Mouse (Mus musculus) ZHBTc4 (cell line): ENCODE data around the gene Ciapin1.
"Not testable (repeated sequence)": the region's sequence is repeated elsewhere in the genome, so short reads cannot be mapped to it uniquely, and the experiment has no call there.

Experiments used
- DNase-seq: peaks from one replicate; pipeline ENCODE4 v3.0.0-alpha.2; 2011; ENCODE audit warnings: low read depth, low spot score

Gene Ciapin1

DNA sequence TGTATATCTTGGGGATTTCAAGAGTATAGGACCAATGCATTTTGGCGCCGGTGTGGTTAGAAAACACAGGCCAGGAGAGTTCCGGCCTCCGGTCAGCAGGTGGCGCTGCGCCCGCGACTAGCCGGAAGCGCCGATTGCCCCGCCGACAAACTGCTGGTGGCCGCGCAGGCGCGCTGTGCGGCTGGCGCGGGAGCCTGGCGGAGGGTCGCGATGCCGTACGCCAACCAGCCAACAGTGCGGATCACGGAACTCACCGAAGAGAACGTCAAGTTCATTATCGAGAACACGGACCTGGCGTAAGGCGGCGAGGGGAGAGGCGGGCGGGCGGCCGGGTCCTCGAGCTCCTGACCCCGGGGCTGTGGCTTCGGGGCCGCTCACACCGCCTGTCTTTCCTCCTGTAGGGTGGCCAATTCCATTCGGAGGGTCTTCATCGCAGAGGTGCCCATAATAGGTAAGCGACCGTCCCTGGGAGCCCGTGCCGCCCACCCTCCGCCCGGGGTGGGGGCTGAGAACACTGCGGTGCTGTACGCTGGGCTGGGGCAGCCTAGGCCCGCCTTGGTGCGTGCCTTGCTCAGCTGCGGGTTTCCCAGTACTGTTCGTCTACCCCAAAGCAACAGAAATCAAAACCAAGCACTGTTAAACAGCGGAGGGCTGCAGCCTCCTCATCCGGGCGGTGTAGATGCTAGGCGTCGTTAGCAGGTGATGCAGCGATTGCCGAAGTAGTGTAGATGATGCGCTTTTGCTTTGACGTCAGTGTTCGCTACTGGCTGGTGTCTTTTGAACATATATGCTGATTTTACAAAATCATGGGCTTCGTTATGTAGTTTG is 19.4 kb upstream of the Ciapin1 start, which contains the start of gene Polr2c:
TSS of gene Polr2c (plus strand) at position 105 of the 828 bp plus-strand sequence.
- peak; percentile 93 for DNase-seq

DNA sequence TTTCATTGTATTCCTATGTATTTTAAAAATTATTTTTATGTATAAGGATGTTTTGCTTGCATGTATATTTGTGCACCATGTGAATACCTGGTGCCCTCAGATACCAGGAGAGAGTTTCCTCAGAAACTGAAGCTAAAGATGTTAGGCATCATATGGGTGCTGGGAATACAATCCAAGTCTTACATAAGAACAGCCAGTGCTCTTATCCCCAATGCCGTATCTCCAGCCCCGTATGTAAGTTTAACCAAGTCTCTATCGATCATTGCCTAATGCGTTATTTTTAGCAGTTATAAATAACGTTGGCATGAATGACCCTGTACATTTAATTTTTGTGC is 18.8 kb upstream of the Ciapin1 start:
- no peak for DNase-seq

DNA sequence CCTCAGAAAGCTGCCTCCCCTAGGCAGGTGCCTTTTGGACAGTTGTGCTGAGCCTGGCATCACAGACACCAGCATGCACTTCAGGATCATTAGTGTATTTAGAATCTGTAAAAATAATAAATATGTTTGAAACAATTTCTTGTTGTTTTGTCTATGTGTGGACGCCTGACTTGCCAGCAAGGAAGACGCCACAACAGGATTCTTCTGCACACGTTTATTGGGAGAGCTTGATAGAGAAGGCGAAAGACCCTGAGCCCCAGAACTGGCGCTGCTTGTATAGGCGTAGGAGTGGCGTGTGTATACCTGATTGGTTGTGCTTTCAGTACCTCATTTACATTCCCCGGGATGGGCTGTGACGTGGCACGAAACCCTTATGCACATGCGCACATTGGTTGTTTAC is 16.6 kb upstream of the Ciapin1 start:
- not testable (repeated sequence) for DNase-seq

DNA sequence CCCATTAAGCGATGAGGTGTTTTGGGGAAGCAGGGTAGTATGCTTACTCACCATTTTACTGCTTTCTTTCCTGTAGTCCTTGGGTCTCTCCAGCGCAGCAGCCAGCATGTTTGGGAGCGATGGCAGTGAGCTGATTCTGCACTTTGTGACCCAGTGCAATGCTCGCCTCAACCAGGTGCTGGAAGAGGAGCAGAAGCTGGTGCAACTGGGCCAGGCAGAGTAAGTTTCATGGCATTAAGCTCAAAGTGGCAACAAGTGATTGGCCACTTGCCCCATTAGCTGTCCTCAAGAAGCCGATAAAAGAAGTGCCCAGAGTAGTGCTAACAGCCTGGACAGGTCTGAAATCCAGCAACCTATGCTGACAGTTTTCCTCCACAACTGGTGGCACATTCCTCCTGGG is 11.9 kb upstream of the Ciapin1 start:
- no peak for DNase-seq

DNA sequence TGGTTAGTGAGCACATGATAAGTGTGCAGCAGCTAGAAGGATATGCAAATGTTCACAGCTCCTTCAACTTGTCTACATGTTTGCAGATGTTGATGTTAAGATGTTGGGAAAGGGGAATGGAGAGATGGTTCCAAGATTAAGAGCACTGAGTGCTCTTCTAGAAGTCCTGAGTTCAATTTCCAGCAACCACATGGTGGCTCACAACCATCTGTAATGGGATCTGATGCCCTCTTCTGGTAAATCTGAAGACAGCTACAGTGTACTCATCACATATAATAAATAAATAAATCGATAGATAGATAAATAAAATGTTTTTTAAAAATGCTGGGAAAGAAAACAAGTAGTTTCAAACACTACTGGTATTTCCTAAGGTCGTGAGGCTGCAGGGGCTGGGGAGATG is 3.0 kb upstream of the Ciapin1 start:
- DNase-seq = no peak

DNA sequence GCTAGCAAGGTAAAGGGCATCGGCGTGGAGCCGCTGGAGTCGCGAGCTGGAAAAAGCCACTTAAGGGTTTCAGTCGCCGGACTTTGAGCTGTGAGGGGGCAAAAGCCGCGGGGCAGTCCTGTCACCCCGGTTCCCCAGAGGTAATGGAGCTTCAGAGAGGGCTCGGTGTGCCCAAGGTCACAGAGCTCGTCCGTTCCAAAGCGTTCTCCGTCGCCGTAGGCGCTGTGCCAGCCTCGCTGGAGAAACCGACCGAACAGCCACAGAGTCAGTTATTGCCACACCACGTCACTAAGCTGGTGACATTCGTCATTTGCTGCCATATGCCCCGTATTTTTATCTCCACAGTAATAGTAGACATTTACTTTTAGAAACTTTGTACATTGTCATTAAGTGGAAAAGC is 442 bp upstream of the Ciapin1 start:
- no peak for DNase-seq

DNA sequence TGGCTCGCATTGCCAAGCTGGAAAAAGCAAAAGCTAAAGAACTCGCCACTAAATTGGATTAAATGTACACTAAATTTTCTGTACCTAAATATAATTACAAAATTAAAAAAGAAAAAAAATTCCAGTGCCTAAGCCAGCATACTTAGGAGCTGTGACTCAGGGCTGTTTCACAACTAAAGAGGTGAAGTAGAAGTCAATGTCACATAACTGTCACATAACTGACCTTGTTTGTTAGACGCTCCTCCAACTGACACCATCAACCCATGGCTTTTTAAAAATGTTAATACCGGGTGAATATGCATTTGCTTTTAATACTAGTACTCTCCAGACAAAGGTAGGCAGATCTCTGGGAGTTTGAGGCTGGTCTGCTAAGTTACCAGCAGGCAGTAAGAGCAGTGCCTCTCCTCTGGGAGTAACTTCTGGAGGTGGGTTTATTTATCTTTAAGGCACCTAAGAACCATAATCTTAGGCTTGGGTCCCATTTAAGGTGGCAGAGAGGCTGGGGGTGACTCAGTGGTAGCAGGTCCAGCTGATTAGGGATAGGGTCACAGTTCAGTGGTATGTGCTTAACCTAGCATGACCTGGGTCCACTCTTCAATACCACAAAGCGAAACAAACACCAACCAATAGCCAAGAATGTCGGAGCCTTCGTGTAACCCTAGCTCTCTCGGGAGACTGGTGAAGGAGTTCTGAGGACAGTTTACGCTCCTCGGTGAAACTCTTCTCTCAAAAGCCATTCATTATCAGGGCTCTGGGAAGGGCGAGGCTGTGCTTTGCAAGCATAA is 1.5 kb downstream of the Ciapin1 start:
- no peak for DNase-seq

DNA sequence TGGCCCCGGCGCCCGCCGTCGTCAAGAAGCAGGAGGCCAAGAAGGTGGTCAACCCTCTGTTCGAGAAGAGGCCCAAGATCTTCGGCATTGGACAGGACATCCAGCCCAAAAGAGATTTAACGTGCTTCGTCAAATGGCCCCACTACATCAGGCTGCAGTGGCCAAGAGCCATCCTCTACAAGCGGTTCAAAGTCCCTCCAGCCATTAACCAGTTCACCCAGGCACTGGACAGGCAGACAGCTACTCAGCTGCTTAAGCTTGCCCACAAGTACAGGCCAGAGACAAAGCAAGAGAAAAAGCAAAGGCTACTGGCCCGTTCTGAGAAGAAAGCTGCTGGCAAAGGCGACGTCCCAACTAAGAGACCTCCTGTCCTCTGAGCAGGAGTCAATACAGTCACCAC is 2.4 kb downstream of the Ciapin1 start:
- DNase-seq = not testable (repeated sequence)

DNA sequence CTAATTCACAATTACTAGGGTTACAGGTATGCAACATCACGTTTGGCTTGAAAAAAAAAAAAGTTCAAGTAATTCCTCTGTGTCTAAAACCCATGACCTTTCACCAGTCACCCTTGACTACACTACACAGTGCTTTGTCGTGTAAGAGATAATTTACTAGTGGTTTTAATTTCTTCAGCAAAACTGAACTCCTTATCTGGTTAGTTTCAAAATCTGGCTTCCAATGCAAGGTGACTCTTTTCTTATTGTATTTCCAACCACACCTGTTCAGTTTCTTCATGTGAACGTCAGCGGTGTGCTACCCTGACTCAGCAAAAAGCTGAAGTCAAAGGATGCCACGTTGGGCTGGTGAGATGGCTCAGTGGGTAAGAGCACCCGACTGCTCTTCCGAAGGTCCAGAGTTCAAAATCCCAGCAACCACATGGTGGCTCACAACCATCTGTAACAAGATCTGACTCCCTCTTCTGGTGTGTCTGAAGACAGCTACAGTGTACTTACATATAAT is 4.2 kb downstream of the Ciapin1 start:
- not testable (repeated sequence) for DNase-seq

DNA sequence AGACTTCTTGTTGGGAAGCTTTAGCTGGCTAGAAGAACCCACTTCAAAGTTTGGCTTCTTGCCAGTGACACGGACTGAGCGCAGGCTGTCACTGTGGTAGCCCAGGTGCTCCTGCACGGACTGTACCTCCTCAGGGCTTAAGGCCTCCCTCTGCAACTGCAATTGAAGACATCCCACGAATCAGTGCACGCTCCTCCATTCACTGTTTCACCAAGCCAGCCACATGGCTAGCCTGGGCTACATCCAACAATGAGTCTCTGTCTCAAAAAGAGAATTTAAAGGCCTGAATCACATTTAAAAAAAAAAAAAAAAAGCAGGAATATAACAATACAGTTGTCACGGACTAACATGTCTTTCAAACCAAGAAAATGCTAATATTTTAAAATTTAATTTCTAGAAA is 9.9 kb downstream of the Ciapin1 start:
- DNase-seq = no peak

DNA sequence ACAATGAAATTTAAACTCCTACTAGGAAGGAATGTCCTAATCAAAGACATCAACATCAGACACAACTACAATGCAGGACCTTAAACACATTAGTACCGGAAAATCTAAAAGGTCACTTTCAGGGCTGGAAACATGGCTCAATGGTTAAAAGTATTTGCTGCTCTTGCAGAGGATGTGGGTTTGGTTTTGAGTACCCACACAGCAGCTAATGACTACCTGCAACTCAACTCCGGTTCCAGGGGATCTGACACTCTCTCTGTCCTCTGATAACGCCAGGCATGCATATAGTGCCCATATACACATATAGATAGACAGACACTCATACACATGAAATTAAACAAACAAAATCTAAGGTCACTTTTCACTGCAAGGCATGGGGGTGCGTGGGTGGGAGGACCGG is 11.9 kb downstream of the Ciapin1 start:
- DNase-seq = no peak

DNA sequence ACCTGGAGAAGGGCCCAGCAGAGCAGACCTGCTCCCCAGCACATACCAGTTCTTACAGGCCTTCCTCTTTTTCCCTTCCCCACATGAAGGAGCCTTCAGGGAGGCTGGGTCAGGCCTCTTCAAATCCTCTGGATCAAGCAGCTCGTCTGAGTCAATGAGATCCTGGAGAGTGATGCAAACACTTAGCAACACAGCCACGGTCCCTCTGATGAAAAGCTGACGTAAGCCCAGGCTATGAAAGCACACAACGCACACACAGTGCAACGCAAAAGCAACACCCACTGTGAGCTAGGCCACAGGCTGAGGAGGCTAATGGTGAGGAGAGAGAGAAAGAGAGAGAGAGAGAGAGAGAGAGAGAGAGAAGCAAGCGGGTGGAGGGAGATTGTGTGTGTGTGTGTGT is 13.0 kb downstream of the Ciapin1 start:
- no peak for DNase-seq

DNA sequence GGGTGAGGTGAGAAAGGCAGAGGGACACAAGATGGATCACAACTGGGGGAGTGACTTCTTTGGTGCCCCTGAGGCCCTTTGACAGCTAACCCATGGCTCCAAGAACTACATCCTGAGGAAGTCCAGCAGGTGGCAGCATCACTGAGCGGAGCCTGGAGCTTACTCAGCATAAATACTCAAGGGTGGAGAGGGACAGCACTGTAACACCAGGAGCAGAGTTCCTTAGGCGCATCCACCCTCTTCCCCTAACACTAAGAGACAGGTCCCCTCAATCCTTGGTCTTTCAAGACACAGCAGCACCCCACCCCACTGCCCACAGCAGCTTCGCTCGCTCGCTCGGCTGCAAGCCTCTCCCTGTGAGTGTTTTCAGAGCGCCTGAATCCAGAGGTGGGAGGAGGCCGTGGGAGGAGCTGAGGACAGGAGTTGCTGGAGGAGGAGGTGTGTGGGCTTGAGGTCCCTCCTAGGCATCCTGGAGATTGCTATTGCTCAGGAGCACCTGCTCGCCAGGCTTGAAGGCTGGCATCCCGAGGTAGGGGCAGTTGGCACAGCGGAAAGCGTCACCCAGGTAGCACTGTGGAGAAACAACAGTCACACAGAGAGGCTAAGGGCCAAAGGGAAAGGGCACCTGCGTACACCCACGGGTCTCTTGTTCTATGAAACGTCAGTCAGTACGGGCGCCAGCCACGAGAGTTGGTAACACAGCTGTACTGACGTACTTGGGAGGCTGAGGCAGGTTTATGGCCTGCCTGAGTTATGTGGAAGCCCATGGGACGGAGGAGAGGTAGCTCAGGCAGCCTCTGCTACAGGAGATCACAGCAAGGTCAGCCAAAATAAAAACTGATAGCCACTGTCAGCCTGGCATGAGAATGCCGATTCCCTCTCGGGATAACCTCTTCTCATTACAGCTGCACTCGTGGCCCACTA is 15.3 kb downstream of the Ciapin1 start:
- peak; percentile 86 for DNase-seq

DNA sequence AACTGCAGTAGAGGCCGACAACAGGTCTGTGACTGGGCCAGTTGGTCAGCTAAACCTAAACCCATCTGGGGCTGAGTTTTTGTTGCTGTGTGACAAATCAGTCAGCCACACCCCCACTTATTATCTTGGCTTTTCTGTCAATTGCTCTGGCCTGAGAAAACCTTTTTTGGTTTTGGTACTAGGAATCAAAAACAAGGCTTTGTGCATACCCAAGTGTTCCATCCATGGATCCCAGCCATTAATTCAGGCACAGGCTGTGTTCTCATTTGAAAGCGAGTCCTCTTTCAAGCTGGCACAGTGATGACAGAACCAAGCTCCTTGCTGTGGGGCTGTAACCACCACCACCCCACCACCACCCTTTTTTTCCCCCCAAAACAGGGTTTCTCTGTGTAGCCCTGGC is 16.8 kb downstream of the Ciapin1 start:
- no peak for DNase-seq

DNA sequence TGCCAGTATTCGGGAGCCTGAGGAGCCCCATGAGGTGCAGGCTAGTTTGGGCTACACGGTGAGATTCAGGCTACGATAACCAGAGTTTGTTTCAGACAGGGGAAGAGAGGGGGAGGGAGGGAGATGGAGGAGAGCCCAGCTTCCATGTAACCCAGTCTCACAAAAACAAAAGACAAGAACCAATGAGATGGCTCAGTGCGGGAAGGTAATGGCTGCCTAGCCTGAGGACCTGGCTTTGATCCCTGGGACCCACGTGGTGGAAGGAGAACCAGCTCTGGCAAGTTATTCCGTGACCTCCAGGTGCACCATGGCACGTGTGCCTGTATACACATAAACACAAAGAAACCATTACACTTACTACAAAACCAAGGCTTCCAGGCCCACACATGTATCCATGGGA is 17.6 kb downstream of the Ciapin1 start:
- peak; percentile 84 for DNase-seq

DNA sequence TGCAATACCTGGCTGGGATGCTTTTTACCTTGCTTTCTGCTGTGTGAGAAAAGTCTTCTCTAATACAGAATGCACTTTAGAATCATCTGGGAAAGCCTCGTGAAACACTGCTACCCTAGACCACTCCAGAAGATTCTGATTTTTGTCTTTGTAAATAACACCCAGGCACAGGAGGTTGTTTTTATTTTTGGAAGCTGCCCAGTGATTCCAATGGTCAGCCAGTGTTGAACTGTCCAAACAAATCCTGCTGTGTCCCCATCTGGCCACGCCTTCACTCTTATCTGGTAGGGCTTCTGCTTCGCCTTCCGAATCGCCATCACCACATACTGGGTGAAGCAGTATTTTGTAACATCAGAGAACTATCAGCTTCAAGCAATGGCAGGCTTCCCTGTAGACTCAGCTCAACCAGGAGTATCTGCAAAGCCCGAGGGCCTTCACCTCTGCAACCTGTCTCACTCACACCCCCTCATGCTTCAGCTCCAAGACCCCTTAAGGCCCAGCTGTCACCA is 18.4 kb downstream of the Ciapin1 start:
- DNase-seq = no peak

DNA sequence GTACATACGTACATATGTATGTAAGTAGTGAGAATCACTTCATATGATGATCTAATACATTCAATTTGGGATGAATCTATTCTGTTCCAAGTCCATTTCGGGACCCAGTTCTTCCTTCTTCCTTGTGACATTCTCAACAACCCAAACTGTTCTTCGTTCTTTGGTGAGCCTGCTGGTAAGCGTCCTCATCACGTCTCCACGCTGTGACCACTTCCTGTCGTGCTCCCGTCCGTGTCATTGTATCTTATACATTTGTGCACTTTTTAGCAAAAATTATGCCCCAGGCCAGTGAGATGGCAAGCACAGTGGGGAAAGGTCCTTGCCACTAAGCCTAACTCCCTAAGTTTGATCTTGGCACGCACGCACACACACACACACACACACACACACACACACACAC is 20.2 kb downstream of the Ciapin1 start:
- DNase-seq = no peak

DNA sequence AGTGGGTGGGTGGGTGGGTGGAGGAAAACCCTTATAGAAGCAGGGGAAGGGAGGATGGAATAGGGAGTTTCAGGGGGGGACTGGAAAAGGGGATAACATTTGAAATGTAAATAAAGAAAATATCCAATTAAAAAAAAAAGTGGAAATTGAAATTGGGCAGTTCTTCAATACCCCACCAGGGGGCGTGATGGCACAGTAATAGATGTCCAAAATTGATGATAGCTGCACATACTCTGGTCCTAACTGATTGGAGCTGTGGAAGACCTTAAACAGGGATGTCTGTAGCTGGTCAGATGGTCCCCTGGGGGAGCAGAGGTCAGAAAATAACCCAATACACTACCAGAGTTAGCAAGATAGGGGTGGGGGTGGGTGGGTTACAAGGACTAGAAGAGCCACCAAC is 23.6 kb downstream of the Ciapin1 start:
- DNase-seq = peak; percentile 36

DNA sequence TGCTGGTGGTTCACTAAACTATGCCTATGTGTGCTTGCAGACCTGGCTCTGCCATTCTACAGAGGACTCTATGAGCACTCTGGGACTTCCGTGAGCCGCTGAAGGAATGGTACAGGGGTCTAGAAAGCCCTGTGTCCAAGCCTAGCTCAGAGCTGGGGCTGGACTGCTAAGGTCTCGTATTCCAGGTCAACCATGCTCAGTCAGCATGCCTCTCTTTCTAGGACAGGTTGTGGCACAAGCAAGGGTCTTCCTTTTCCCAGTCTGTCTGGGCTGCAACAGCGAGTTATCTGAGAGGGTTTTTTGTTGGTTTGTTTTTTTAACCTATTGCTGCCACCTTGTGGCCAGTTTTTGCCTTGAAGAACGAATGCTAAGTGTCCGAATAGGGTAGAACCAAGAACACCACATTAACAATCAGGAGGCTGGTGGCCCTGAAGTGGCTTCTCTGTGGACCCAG is 25.5 kb downstream of the Ciapin1 start:
- peak; percentile 88 for DNase-seq

DNA sequence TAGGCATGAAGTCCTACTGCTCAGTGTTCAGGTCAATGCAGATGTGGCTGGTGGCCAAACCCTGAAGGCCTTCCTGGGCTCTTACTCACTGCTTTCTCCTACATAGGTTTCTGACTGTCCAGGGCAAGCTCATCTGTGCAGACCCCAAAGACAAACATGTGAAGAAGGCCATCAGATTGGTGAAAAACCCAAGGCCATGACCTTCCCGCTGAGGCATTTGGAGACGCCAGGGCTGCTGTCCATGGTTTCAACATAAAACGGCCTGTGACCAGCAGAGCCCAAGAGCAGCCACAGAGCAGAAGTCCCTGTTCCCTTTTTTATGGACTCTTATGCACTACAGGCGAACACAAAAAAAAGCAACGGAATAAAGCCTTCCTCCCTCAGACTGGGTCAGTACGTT is 26.5 kb downstream of the Ciapin1 start:
- no peak for DNase-seq

DNA sequence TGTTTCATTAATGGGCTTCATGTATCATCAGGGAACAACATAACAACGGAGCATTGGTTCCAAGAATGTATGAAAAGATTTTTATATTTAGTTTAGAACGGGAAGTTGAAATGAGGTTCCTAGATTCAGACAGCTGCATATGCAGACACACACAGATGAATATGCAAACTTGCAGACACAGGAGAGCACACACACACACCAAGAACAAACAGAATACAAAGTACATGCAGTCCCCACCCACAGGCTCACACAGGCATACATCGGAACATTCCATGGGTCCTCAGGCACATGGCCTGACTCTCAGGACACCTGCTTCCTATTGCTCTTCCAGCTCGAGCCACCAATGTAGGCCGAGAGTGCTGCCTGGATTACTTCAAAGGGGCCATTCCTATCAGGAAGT is 27.3 kb downstream of the Ciapin1 start:
- no peak for DNase-seq
